ENCODE assay signal across 15 mouse cellular contexts in genomic region chr1:161983979-161984566, GRCm38 (mm10). TPM values are rescaled to one million over a fixed set of nuclear protein-coding genes. Genes with fewer than 3 reads are reported as not detected.
A peak's percentile ranks its signal among the peaks of the same experiment; 100 is the strongest.
DNase-seq lines count a peak whose midpoint lies in the region; ATAC-seq and TF ChIP-seq lines count a peak whose summit lies in the region.
"Had no signal": no experiment of that assay in that cellular context is flagged by ENCODE, and none has a peak within 500 bp of the region (broad histone marks: within the 10 kb centered on the region; RNA-seq: fewer than 3 reads in every experiment).

No protein-coding gene starts in this region.

- TF ChIP-seq CTCF in thymus, adult 2 months (IDR thresholded peaks at IDR 0.05; ENCODE audit: borderline replicate concordance, control insufficient read depth, extremely low read depth, insufficient read depth, low read length, poor library complexity): no peak

- peak overlapping the region; percentile 23; the same call in 1 of the 2 replicates for H3K27ac ChIP-seq in hindbrain, embryonic 12.5 days
- no peak overlapping the region for H3K27ac ChIP-seq in hindbrain, embryonic 10.5 days
- peak overlapping the region; percentile 55; the same call in 1 of the 2 replicates for H3K27ac ChIP-seq in embryonic facial prominence, embryonic 13.5 days
- H3K27ac ChIP-seq in limb, embryonic 13.5 days: peak overlapping the region; percentile 96
- no peak overlapping the region for H3K27ac ChIP-seq in thymus, adult 2 months (ENCODE audit: control insufficient read depth, insufficient read depth, low read length)
- H3K27ac ChIP-seq: liver, embryonic 12.5 days; macrophage had no signal

- no peak overlapping the region for H3K4me2 ChIP-seq in hindbrain, embryonic 12.5 days (replicated peaks)
- H3K4me2 ChIP-seq in embryonic facial prominence, embryonic 13.5 days: no peak overlapping the region
- H3K4me2 ChIP-seq in limb, embryonic 13.5 days (replicated peaks): peak overlapping the region; percentile 34
- H3K4me2 ChIP-seq: hindbrain, embryonic 14.5 days; liver, embryonic 12.5 days had no signal

- H3K9ac ChIP-seq in hindbrain, embryonic 12.5 days: no peak overlapping the region
- no peak overlapping the region for H3K9ac ChIP-seq in embryonic facial prominence, embryonic 13.5 days
- no peak overlapping the region for H3K9ac ChIP-seq in limb, embryonic 13.5 days
- H3K9ac ChIP-seq: hindbrain, embryonic 14.5 days; liver, embryonic 12.5 days had no signal

- 35% methylated on average over 4 of the region's 4 CpGs for WGBS in hindbrain, embryonic 12.5 days
- 37% methylated on average over 4 of the region's 4 CpGs for WGBS in hindbrain, embryonic 10.5 days
- WGBS in embryonic facial prominence, embryonic 13.5 days: 27% methylated on average over 4 of the region's 4 CpGs
- WGBS in limb, embryonic 13.5 days: 2% methylated on average over 4 of the region's 4 CpGs
- 90% methylated on average over 4 of the region's 4 CpGs for whole genome bisulfite sequencing in thymus, adult 2 months

- no peaks in the 10 kb centered on the region for H3K9me3 ChIP-seq in hindbrain, embryonic 12.5 days (replicated peaks)
- no peaks in the 10 kb centered on the region for H3K9me3 ChIP-seq in hindbrain, embryonic 10.5 days
- no peaks in the 10 kb centered on the region for H3K9me3 ChIP-seq in embryonic facial prominence, embryonic 13.5 days
- no peaks in the 10 kb centered on the region for H3K9me3 ChIP-seq in limb, embryonic 13.5 days
- H3K9me3 ChIP-seq: liver, embryonic 12.5 days had no signal

- peaks cover 3% of the 10 kb centered on the region; the same call in 1 of the 2 replicates for H3K4me1 ChIP-seq in hindbrain, embryonic 12.5 days
- peaks cover 12% of the 10 kb centered on the region for H3K4me1 ChIP-seq in hindbrain, embryonic 10.5 days (replicated peaks)
- H3K4me1 ChIP-seq in embryonic facial prominence, embryonic 13.5 days: peaks cover 35% of the 10 kb centered on the region
- peaks cover 53% of the 10 kb centered on the region for H3K4me1 ChIP-seq in limb, embryonic 13.5 days
- H3K4me1 ChIP-seq in thymus, adult 2 months (replicated peaks; ENCODE audit: control insufficient read depth, insufficient read depth, low read length): no peaks in the 10 kb centered on the region
- H3K4me1 ChIP-seq: liver, embryonic 12.5 days had no signal

- no peaks in the 10 kb centered on the region for H3K36me3 ChIP-seq in hindbrain, embryonic 12.5 days
- no peaks in the 10 kb centered on the region for H3K36me3 ChIP-seq in hindbrain, embryonic 10.5 days
- no peaks in the 10 kb centered on the region for H3K36me3 ChIP-seq in embryonic facial prominence, embryonic 13.5 days
- no peaks in the 10 kb centered on the region for H3K36me3 ChIP-seq in limb, embryonic 13.5 days
- H3K36me3 ChIP-seq in thymus, adult 2 months (ENCODE audit: control insufficient read depth, insufficient read depth, low read length): no peaks in the 10 kb centered on the region
- H3K36me3 ChIP-seq: liver, embryonic 12.5 days had no signal

- DNase-seq in hindbrain, embryonic 10.5 days (ENCODE audit: low spot score): no peak
- DNase-seq in heart, adult 9 months (ENCODE audit: low spot score in 2 of 2): peak; percentile 56 to 60
- no peak for DNase-seq in natural killer cell, adult 2 months (ENCODE audit: low spot score in 2 of 2)
- no peak for DNase-seq in thymus, adult 2 months
- DNase-seq in layer of hippocampus, adult 11-12 months (ENCODE audit: low spot score): no peak
- DNase-seq: retina, postnatal 1 day had no signal

- no peak for ATAC-seq in hindbrain, embryonic 12.5 days (ENCODE audit: low FRiP score)
- ATAC-seq in embryonic facial prominence, embryonic 13.5 days (ENCODE audit: insufficient number of reproducible peaks, insufficient read depth, low FRiP score, low TSS enrichment, low read depth): no peak
- ATAC-seq in limb, embryonic 13.5 days (ENCODE audit: low FRiP score, low read depth): peak; percentile 73
- ATAC-seq: liver, embryonic 12.5 days had no signal

- no peaks in the 10 kb centered on the region for H3K27me3 ChIP-seq in hindbrain, embryonic 12.5 days
- no peaks in the 10 kb centered on the region for H3K27me3 ChIP-seq in hindbrain, embryonic 10.5 days (ENCODE audit: insufficient read depth, poor library complexity, severe bottlenecking)
- H3K27me3 ChIP-seq in embryonic facial prominence, embryonic 13.5 days: no peaks in the 10 kb centered on the region
- H3K27me3 ChIP-seq in limb, embryonic 13.5 days: no peaks in the 10 kb centered on the region
- H3K27me3 ChIP-seq in thymus, adult 2 months (ENCODE audit: control insufficient read depth, insufficient read depth, low read length): no peaks in the 10 kb centered on the region
- H3K27me3 ChIP-seq: liver, embryonic 12.5 days had no signal

- H3K4me3 ChIP-seq in hindbrain, embryonic 12.5 days: no peak overlapping the region
- H3K4me3 ChIP-seq in hindbrain, embryonic 10.5 days: no peak overlapping the region
- H3K4me3 ChIP-seq in embryonic facial prominence, embryonic 13.5 days: no peak overlapping the region
- no peak overlapping the region for H3K4me3 ChIP-seq in limb, embryonic 13.5 days
- no peak overlapping the region for H3K4me3 ChIP-seq in thymus, adult 2 months (ENCODE audit: control insufficient read depth, insufficient read depth, low read length)
- H3K4me3 ChIP-seq: erythroblast, embryonic 14.5 days; liver, embryonic 12.5 days; myocyte had no signal

- no peak for TF ChIP-seq POLR2A in thymus, adult 2 months (IDR thresholded peaks at IDR 0.05; ENCODE audit: control insufficient read depth, extremely low read depth, insufficient read depth, low read length, poor library complexity)

RNA-seq across cellular contexts. Expression of gene 4930558K02Rik, which starts 4.6 kb away (rescaled TPM):
- polyA plus RNA-seq in hindbrain, embryonic 12.5 days (2016; fragmentation: Nextera tagmentation; extraction: Ambion mirVana): not detected in 2 replicates
- not detected in 2 replicates for polyA plus RNA-seq in hindbrain, embryonic 10.5 days (2016; fragmentation: Nextera tagmentation; extraction: Ambion mirVana)
- not detected in 2 replicates for polyA plus RNA-seq in embryonic facial prominence, embryonic 13.5 days (2015; fragmentation: Nextera tagmentation; extraction: Ambion mirVana)
- polyA plus RNA-seq in limb, embryonic 13.5 days (2015; fragmentation: Nextera tagmentation; extraction: Ambion mirVana): 0.26 TPM in 1 of 2 replicates, not detected in the other
- polyA plus RNA-seq in thymus, adult 2 months (2012; rRNA removed): not detected in 2 replicates
- polyA plus RNA-seq: cerebellum, adult 2 months; erythroblast, embryonic 14.5 days; liver, embryonic 12.5 days; macrophage; myocyte had no signal

RNA-seq across cellular contexts. Expression of gene Pigc, which starts 15.1 kb away (rescaled TPM):
- polyA plus RNA-seq in hindbrain, embryonic 12.5 days (2016; fragmentation: Nextera tagmentation; extraction: Ambion mirVana): 35.4 and 36.6 TPM in 2 replicates
- 28.7 and 30.3 TPM in 2 replicates for polyA plus RNA-seq in hindbrain, embryonic 10.5 days (2016; fragmentation: Nextera tagmentation; extraction: Ambion mirVana)
- 50.4 and 51.4 TPM in 2 replicates for polyA plus RNA-seq in embryonic facial prominence, embryonic 13.5 days (2015; fragmentation: Nextera tagmentation; extraction: Ambion mirVana)
- polyA plus RNA-seq in limb, embryonic 13.5 days (2015; fragmentation: Nextera tagmentation; extraction: Ambion mirVana): 53.9 and 57.3 TPM in 2 replicates
- polyA plus RNA-seq in thymus, adult 2 months (2012; rRNA removed): 17.5 and 25.0 TPM in 2 replicates

Comparison
In these comparisons a context has a peak if more than half of its experiments do, and no peak if none do; other contexts are left out.
1. H3K27ac ChIP-seq: peak in hindbrain, embryonic 12.5 days (single experiment), embryonic facial prominence, embryonic 13.5 days (single experiment) and limb, embryonic 13.5 days (single experiment); none in hindbrain, embryonic 10.5 days (single experiment) and thymus, adult 2 months (single experiment).
2. DNase-seq: peak in heart, adult 9 months (2 of 2); none in hindbrain, embryonic 10.5 days (single experiment), natural killer cell, adult 2 months (0 of 2), thymus, adult 2 months (single experiment) and layer of hippocampus, adult 11-12 months (single experiment).